Mouse (Mus musculus): ENCODE results near the gene Lrrc39. TPM values are rescaled to one million over a fixed set of nuclear protein-coding genes. Genes with fewer than 3 reads are reported as not detected.

Gene Lrrc39
- polyA plus RNA-seq (2012; rRNA removed): 0.10 and 0.18 TPM in 2 replicates

DNA sequence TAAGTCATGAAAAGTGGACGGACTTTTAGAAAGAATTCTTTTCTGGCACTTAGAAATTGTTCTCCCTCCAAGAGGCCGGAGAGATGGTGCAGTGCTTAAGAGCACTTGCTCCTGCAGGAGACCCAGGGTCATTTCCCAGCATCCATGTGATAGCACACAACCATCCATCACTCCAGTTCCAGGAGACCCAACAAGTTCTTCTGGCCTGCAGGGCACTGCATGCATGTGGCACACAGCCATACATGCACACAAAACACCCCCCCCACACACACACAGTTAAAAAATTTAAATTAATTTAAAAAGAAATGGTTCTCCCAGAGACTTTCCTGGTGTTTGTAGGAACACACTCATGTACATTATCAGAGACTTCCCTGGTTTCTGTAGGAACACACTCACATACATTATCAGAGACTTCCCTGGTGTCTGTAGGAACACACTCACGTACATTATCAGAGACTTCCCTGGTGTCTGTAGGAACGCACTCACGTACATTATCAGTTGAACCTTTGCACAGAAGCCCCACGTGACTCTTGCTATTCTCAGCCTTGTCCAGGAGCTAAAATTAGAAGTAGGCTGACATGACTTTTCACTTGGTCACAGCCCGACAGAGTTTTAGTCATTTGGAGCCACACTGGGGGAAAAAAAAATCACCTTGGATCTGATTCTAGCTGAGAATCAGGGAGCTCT lies at the start of gene Lrrc39:
Lrrc39 (plus strand) TSS at position 566 of the 687 bp plus-strand sequence.
- Histone ChIP-seq H3K4me3 (ENCODE audit: low read depth, low read length) (no peak within 1 kb of the TSS; the same call in 1 of the 2 replicates), H3K27ac (ENCODE audit: insufficient read depth, low read depth, low read length) (no peak within 1 kb of the TSS)

DNA sequence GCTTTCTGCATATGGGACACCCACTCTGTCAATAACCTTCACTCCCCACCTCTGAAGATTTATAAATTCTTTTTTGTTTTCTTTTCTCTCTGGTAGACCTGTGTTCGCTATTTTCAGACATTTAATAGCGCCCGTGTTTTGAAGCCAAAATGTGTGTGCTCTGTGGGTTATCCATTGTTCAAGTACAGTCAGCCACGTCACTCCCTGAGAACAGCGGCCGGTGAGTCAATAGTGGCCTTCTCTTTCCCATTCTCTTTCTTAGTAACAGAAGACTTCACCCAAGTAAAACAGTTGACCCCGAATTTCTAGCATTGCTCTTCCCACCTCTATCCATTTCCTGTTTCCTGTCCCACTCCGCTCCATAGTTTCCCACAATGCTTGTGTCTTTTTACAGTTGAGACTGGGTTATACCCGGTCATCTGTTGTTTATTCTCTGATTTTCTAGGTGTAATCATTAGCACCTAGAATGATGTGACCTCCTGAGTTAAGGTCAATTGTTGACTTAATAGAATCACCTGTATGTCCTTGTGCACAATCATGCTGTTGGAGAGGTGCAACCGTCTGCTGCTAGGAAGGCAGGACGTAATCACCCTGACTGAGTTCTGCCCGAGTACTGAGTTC lies 42.5 kb upstream of the Lrrc39 start:
- Histone ChIP-seq H3K27me3 (ENCODE audit: control insufficient read depth, insufficient read depth, low read length) (no peaks in the 10 kb centered on the region), H3K27ac (ENCODE audit: insufficient read depth, low read depth, low read length) (no peak overlapping the region), H3K36me3 (ENCODE audit: control insufficient read depth, insufficient read depth, low read length) (peaks cover 7% of the 10 kb centered on the region), H3K4me1 (ENCODE audit: control insufficient read depth, insufficient read depth, insufficient read length, low read length) (no peaks in the 10 kb centered on the region), H3K4me3 (ENCODE audit: low read depth, low read length) (no peak overlapping the region)
- TF ChIP-seq CTCF (IDR thresholded peaks at IDR 0.05; ENCODE audit: extremely low read depth, insufficient read length, insufficient replicate concordance, low read depth, low read length): no peak
- TF ChIP-seq POLR2A (IDR thresholded peaks at IDR 0.05; ENCODE audit: low read depth, low read length): no peak
- 85% methylated on average over 12 of the region's 12 CpGs for WGBS

More for the DNA sequence above, at the start of gene Lrrc39:
- Histone ChIP-seq H3K27me3 (ENCODE audit: control insufficient read depth, insufficient read depth, low read length) (no peaks in the 10 kb centered on the region; the same call in 1 of the 2 replicates), H3K36me3 (ENCODE audit: control insufficient read depth, insufficient read depth, low read length) (no peaks in the 10 kb centered on the region), H3K4me1 (ENCODE audit: control insufficient read depth, insufficient read depth, insufficient read length, low read length) (no peaks in the 10 kb centered on the region)
- TF ChIP-seq CTCF (IDR thresholded peaks at IDR 0.05; ENCODE audit: extremely low read depth, insufficient read length, insufficient replicate concordance, low read depth, low read length) (no peak), POLR2A (IDR thresholded peaks at IDR 0.05; ENCODE audit: low read depth, low read length) (no peak)
- WGBS: 24% methylated on average over 7 of the region's 7 CpGs

DNA sequence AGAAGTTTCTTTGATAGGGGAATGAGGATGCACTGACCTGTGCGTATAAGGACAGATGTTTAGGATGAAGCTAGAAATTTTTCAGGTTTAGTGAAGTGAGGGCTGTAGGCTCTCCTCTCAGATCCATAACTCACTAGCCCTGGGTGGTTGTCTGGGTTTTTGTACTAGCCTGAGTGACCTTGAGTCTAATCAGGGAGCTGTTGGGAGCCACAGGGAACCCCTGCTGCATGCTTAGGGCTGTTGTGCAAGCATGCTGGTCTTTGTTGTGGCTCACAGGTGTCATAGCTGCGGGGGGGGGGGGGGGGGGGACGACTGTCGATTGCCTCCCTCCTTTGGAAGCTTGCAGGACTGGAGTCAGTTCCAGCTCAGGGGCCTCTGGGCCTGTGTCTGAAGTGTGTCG lies 33.0 kb upstream of the Lrrc39 start:
- WGBS: 51% methylated on average over 5 of the region's 5 CpGs
- no peak for TF ChIP-seq CTCF (IDR thresholded peaks at IDR 0.05; ENCODE audit: extremely low read depth, insufficient read length, insufficient replicate concordance, low read depth, low read length)
- TF ChIP-seq POLR2A (IDR thresholded peaks at IDR 0.05; ENCODE audit: low read depth, low read length): no peak
- no peak overlapping the region for H3K4me3 ChIP-seq (ENCODE audit: low read depth, low read length)
- peaks cover 13% of the 10 kb centered on the region for H3K36me3 ChIP-seq (ENCODE audit: control insufficient read depth, insufficient read depth, low read length)
- no peak overlapping the region for H3K27ac ChIP-seq (ENCODE audit: insufficient read depth, low read depth, low read length)
- H3K27me3 ChIP-seq (ENCODE audit: control insufficient read depth, insufficient read depth, low read length): no peaks in the 10 kb centered on the region
- H3K4me1 ChIP-seq (ENCODE audit: control insufficient read depth, insufficient read depth, insufficient read length, low read length): no peaks in the 10 kb centered on the region

DNA sequence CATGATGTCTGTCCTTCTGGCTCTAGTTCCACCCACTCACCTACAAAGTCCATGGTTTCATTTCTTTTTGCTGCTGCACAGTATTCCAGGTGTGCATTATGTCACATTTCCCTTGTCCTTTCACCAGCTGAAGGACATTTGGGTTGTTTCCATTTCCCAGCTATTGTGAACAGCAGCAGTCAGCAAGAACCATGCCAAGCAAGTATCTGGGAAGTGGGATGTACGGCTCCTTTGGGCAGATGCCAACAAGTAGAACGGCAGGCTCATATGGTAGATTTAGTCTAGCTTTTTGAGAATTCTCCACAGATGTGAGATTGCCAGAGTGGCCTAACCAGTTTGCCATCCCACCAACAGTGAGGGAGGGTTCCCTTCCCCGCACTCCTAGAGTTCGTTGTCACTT lies 31.9 kb upstream of the Lrrc39 start:
- WGBS: 69% methylated on average over 4 of the region's 4 CpGs
- no peaks in the 10 kb centered on the region for H3K4me1 ChIP-seq (ENCODE audit: control insufficient read depth, insufficient read depth, insufficient read length, low read length)
- no peak overlapping the region for H3K27ac ChIP-seq (ENCODE audit: insufficient read depth, low read depth, low read length)
- H3K4me3 ChIP-seq (ENCODE audit: low read depth, low read length): no peak overlapping the region
- TF ChIP-seq CTCF (IDR thresholded peaks at IDR 0.05; ENCODE audit: extremely low read depth, insufficient read length, insufficient replicate concordance, low read depth, low read length) (no peak), POLR2A (IDR thresholded peaks at IDR 0.05; ENCODE audit: low read depth, low read length) (no peak)
- peaks cover 19% of the 10 kb centered on the region for H3K36me3 ChIP-seq (ENCODE audit: control insufficient read depth, insufficient read depth, low read length)
- no peaks in the 10 kb centered on the region for H3K27me3 ChIP-seq (ENCODE audit: control insufficient read depth, insufficient read depth, low read length)

DNA sequence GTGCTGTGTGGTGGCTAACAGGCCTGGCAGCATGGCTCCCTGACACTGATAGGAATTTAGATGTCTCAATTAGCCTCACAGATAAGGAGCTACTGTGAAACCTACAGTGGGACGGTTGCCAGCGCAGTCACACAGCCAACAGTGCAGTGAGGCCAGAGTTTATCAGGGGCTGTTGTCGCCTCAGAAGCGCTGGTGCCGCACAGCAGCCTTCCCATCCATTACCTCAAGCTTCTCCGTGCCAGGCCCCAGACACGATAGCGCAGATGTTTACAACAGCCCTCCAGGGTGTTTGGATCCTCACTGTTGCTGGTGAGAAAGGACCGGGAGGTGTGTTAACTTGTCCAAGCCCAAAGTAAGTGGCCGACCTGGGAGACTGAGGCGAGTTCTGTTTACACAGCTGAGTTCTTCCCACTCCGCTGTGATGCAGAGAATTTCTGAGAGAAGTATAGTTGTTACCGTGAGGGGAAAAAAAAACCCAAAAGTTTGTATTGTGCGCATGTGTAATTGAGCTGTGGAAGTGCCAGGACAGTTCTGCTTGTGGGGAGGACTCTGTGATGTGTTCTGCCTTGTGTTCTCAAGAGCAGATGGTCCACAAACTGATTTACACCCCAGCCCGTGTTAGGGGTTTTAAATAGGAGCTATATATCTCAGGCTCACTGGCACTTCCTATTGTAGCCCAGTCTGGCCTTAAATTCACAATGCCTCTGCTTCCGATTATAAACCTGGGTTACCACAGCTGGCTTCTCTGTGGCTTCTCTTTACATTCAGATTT lies 26.2 kb upstream of the Lrrc39 start:
- no peaks in the 10 kb centered on the region for H3K4me1 ChIP-seq (ENCODE audit: control insufficient read depth, insufficient read depth, insufficient read length, low read length)
- H3K4me3 ChIP-seq (ENCODE audit: low read depth, low read length): no peak overlapping the region
- peaks cover 32% of the 10 kb centered on the region for H3K36me3 ChIP-seq (ENCODE audit: control insufficient read depth, insufficient read depth, low read length)
- WGBS: 36% methylated on average over 16 of the region's 16 CpGs
- TF ChIP-seq POLR2A (IDR thresholded peaks at IDR 0.05; ENCODE audit: low read depth, low read length) (no peak), CTCF (IDR thresholded peaks at IDR 0.05; ENCODE audit: extremely low read depth, insufficient read length, insufficient replicate concordance, low read depth, low read length) (no peak)
- no peaks in the 10 kb centered on the region for H3K27me3 ChIP-seq (ENCODE audit: control insufficient read depth, insufficient read depth, low read length)
- H3K27ac ChIP-seq (ENCODE audit: insufficient read depth, low read depth, low read length): no peak overlapping the region

DNA sequence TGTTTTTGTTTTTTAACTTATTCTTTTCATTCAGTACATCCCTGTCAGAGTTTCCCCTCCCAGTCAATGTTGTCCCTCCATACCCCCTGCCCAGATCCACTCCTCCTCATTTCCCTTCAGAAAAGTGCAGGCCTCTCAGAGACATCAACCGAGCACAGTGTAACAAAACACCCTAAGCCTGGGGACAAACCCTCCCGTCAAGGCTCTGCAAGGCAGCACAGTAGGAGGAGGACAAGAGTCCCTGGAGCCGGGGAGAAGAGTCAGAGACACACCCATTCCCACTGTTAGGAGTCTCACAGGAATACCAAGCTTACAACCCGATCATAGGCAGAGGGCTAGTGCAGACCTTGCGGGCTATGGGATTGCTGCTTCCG lies 25.6 kb upstream of the Lrrc39 start:
- Histone ChIP-seq H3K4me1 (ENCODE audit: control insufficient read depth, insufficient read depth, insufficient read length, low read length) (no peaks in the 10 kb centered on the region), H3K36me3 (ENCODE audit: control insufficient read depth, insufficient read depth, low read length) (peaks cover 32% of the 10 kb centered on the region), H3K27ac (ENCODE audit: insufficient read depth, low read depth, low read length) (no peak overlapping the region), H3K27me3 (ENCODE audit: control insufficient read depth, insufficient read depth, low read length) (no peaks in the 10 kb centered on the region), H3K4me3 (ENCODE audit: low read depth, low read length) (no peak overlapping the region)
- 85% methylated on average over 6 of the region's 6 CpGs for WGBS
- no peak for TF ChIP-seq POLR2A (IDR thresholded peaks at IDR 0.05; ENCODE audit: low read depth, low read length)
- TF ChIP-seq CTCF (IDR thresholded peaks at IDR 0.05; ENCODE audit: extremely low read depth, insufficient read length, insufficient replicate concordance, low read depth, low read length): no peak

DNA sequence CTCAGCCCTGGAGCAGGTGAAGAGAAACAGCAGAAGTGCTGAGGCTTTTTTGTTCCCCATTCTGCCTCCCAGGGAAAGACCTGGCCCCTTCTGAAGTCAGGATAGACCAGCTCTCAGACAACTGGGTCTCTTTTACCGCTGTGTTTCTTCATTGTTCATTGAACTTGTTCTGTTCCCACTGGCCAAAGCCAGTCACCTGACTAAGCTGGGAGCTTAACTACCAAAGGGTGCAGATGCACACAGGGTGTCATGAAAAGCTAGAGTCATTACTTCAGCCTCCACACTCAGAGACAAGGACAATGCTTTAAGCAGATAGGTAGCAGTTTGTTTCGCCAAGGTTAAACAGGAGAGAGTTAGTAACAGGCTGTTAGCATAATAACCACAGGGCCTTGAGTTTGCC lies 20.7 kb upstream of the Lrrc39 start:
- no peak for TF ChIP-seq POLR2A (IDR thresholded peaks at IDR 0.05; ENCODE audit: low read depth, low read length)
- no peak for TF ChIP-seq CTCF (IDR thresholded peaks at IDR 0.05; ENCODE audit: extremely low read depth, insufficient read length, insufficient replicate concordance, low read depth, low read length)
- Histone ChIP-seq H3K36me3 (ENCODE audit: control insufficient read depth, insufficient read depth, low read length) (peaks cover 20% of the 10 kb centered on the region), H3K27me3 (ENCODE audit: control insufficient read depth, insufficient read depth, low read length) (no peaks in the 10 kb centered on the region), H3K4me3 (ENCODE audit: low read depth, low read length) (no peak overlapping the region), H3K27ac (ENCODE audit: insufficient read depth, low read depth, low read length) (no peak overlapping the region), H3K4me1 (ENCODE audit: control insufficient read depth, insufficient read depth, insufficient read length, low read length) (no peaks in the 10 kb centered on the region)
- WGBS: 72% methylated on average over 2 of the region's 2 CpGs
